Mouse (Mus musculus) T-helper 2 cell (primary cell): ENCODE data around the gene Gm28048.

Experiments
- in situ Hi-C: fragments of 300-600 bp; cut with MboI, MseI; formaldehyde crosslinking; loops from one replicate; pipeline ENCODE4 v1.15.1; 2025; ENCODE audit warnings: high pct_unique_total_duplicates

The Gm28048 gene

DNA sequence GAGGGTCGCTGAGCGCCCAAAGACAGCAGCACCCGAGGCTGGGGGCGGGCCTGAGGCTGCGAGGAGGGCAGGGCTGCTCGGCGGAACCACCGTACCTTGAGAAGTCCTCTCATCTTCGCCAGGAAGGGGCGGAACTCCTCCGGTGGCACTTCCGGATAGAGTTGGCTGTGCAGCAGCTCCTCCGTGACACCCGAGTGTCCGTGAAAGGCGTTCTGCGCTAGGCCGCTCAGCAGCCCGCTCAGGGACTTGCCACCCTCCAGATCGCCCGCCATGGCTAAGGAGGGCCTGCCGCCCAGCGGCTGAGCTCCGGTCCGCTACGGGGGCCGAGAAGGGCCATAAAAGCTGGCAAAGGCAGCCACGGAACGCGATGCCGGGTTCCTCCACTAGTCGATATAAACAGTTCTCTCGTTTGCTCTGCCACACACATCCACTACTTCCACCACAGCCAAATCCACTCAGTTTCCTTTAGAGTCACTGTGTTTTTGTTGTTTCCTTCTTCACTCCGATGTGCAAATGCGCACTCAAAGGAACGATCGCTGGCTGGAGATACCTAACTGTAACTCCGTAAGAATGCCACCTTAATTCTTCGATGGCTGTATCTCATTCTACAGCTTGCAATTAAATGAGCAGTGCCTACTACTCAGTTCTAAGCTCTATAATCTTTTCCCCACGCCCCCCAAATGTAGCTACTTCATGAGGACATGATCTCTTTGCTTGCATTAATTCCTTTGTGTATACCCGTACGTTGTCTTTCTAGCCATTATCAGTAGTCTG, at the start of gene Gm28048, which contains the start of gene Commd1:
Gene Gm28048 (minus strand): TSS at position 107 of the 774 bp plus-strand sequence.
Gene Commd1 (minus strand): TSS at position 399 of the 774 bp plus-strand sequence.
- in situ Hi-C loops = no loop called here

DNA sequence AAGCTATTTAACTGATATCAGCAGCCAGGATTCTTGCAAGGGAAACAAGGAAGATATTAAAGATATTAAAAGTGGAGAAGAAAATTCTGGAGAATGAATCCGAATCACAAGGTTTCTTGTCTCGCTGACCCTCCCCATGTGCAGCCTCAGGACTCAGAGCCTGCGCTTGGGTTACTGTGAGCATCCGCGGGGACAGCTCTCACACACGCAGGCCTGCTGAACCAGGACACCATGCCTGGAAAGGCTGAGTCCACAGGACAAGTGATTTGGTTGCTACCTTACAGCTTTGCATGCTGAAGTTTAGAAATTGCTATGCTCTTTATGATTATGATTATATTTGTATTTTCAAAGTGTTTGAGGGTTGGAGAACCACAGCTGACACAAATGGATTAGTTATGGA, 47.5 kb upstream of the Gm28048 start:
- in situ Hi-C loops = no loop called here

- in situ Hi-C loops = no loop called here
These were observed 47.1 kb upstream of the Gm28048 start for GRCm38 (mm10) chr11:23028957-23029356.

- in situ Hi-C loops = no loop called here
These were observed 42.3 kb upstream of the Gm28048 start for GRCm38 (mm10) chr11:23024169-23024568.

DNA sequence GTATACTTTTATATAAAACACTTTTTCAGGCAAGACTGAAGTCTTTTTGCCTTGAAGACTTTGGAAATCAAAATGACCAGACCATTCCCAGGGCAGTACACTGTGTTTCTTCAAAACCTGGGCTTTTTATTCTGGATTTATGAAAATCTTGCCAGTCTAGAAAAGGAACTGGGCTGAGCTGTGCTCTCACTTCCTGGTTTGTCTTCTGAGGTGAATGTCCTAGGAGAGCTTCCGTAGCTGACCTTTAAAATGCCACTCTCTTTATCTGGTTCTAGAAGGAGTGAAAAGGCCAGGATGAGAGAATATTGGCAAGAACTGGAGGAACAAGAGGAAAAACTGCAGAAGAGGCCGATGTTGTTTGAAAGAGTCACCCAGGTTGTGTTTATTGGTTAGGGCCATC, 41.3 kb upstream of the Gm28048 start:
- in situ Hi-C loops = no loop called here

DNA sequence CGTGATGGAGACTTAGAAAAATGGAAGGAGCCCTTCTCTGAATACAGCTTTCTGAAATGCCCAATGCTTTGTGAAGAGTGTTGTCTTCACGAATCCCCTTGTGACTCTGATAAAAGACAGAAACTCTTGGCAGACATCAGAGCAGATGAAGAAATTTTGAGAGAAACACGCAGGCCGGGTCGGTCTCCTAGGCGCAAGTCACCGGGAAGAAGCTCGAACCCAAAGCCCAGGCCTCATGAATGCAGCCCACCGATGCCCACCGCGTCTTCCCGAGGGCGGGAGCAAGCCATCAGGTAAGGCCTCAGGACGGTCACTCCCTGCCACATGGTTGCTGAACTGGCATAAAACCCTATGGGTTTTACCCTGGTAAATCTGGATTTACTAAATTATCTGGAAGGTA, 39.0 kb upstream of the Gm28048 start:
- in situ Hi-C loops = no loop called here

DNA sequence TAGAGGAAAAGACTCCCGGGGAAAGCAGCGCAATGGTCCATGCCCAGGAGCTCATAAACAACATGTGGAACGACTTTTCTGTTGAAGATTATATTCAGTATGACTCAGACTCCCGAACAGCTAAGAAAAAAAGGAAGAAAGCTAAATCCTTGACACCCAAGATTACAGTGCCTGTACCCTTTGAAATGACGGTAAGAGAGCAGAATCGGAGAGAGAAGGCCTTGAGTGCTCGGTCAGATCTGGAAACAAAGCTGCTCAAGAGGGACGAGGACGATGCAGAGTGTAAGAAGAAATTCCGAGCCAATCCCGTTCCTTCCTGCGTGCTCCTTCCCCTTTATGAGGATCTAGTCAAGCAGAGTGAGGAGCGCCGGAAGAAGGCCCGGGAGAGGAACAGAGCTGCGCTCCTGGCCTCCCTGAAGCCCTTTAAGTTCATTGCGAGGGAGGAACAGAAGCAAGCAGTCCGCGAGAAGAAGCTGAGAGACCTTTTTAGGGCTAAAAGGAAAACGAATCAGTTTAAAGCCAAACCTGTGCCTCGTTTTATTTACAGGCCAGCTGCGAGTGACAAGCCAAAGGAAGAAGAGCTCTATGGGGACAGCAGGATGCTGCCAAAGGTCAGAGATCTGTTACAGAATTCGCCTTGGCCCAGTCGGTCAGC, 38.4 kb upstream of the Gm28048 start:
- in situ Hi-C loops = no loop called here

- in situ Hi-C loops = loop anchor here (5.0 to 10.0 kb wide), 2 partner anchors 47 to 64 kb away; no protein-coding TSS in a partner anchor
These were observed 36.1 kb upstream of the Gm28048 start for GRCm38 (mm10) chr11:23017943-23018342.

- in situ Hi-C loops = loop anchor here (5.0 to 10.0 kb wide), 3 partner anchors 50 to 257 kb away; no protein-coding TSS in a partner anchor
These were observed 33.1 kb upstream of the Gm28048 start for GRCm38 (mm10) chr11:23014996-23015395.

DNA sequence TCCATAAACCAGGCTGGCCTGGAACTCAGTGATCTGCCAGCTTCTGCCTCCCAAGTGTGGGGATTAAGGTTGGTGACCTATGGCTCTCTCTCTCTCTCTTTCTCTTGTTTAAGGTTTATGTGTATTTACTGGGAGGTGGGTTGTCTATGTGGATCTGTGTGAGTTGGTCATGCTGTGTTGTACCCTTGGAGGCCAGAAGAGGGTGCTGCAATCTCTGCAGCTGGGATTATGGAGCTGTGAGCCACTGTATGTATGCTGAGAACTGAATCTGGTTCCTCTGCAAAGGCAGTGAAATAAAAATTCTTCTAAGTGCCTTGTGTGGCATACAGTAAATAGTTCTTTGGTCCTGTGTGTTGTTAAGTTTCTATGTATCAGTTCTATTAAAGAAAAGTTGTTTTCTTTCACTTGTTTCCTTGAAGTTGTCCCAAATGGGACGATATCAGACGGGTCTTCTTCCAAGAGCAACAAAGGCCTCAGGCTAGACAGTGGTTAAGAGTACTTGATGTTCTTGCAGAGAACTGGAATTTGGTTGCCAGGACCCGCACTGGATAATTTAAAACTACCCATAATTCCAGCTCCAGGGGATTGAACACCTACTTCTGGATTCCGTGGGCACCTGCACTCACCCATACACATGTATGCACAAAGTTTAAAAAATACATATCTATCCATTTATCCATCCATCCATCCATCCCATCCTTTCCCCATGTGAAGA, 31.8 kb upstream of the Gm28048 start:
- in situ Hi-C loops = loop anchor here (5.0 to 10.0 kb wide), 2 partner anchors 51 to 259 kb away; no protein-coding TSS in a partner anchor

DNA sequence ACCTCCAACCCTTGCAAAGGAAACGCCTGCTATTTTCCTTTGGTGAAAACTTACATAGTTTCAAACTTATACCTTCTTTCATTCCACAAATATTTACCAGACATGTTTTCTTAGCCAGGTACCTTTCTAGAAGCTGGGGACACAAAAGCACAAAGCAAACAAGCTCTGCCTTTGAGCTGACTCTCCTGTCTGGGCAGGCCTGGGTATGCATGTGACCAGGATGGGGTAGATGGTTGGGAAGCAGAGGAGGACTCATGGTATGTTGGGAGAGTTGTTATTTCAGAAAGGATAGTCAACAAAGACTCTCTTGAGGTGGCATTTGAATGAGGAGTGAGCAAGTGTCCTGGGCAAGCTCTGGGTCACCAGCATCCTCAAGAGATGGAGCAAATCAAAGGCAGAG, 31.2 kb upstream of the Gm28048 start:
- in situ Hi-C loops = loop anchor here (5.0 to 10.0 kb wide), 2 partner anchors 52 to 259 kb away; no protein-coding TSS in a partner anchor

GRCm38 (mm10) chr11:23008824-23009200, 26.9 kb upstream of the Gm28048 start:
- in situ Hi-C loops = loop anchor here (5.0 kb wide), 1 partner anchor 488 kb away; the partner anchor contains the start of gene Ahsa2

GRCm38 (mm10) chr11:23008181-23008823, 26.4 kb upstream of the Gm28048 start:
- in situ Hi-C loops = loop anchor here (5.0 kb wide), 1 partner anchor 489 kb away; the partner anchor contains the start of gene Ahsa2

DNA sequence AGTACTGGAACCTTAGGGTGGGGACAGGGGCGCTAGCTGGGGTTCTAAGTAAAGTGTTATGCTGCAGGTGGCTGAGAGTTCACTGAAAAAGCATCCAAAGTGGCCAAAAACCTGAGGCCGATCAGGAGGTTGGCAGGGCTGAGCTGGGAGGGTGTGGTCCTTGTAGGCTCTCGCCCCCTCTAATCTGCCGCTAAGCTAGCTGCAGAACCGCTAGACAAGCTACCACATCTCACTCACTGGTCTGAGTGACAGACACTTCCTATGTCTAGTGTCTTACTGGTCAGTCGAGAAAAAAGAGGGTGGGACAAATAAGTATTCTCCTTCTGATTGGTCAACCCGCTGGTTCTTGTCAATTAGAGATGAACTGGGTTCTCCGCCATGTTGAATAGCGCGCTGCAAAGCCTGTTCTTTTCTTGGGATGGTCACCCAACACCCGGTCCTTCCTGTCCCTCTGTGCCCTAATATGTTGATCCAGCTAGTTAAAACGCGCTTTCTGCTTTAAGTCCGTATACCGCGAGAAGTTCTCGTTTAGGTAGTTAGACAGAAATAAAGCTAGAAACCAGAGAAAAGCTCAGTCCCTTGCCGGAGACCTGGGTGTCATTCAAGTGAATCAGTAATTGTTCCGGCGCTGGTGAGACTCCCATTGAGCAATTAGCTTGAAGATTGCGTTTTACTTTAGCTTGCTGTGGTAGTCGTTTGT, 25.7 kb upstream of the Gm28048 start, which contains the start of gene Fam161a:
Gene Fam161a (plus strand): TSS at position 51 of the 700 bp plus-strand sequence.
- in situ Hi-C loops = loop anchor here (5.0 kb wide), 1 partner anchor 490 kb away; the partner anchor contains the start of gene Ahsa2

- in situ Hi-C loops = loop anchor here (5.0 kb wide), 1 partner anchor 490 kb away; the partner anchor contains the start of gene Ahsa2
These were observed 25.2 kb upstream of the Gm28048 start for GRCm38 (mm10) chr11:23007166-23007480.

GRCm38 (mm10) chr11:23005276-23005675, 23.4 kb upstream of the Gm28048 start:
- in situ Hi-C loops = loop anchor here (5.0 kb wide), 1 partner anchor 492 kb away; the partner anchor contains the start of gene Ahsa2

GRCm38 (mm10) chr11:22998308-22998707, 16.4 kb upstream of the Gm28048 start:
- in situ Hi-C loops = loop anchor here (5.0 kb wide), 1 partner anchor 289 kb away; no protein-coding TSS in a partner anchor

DNA sequence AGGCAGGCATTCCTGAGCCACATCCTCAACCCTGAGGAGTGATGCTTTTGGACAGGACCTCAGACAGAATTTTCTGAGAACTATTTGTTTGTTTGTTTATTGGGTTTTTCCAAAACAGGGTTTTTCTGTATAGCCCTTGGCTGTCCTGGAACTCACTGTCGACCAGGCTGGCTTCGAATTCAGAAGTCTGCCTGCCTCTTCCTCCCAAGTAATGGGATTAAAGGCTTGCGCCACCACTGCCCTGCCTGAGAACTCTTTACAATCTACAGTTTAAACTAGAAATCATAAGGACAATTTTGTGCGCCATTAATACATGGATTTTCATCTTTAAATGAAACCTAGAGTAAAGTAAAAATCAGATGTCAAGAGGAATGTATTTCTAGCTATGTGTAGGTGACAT, 13.6 kb upstream of the Gm28048 start:
- in situ Hi-C loops = loop anchor here (5.0 kb wide), 1 partner anchor 292 kb away; no protein-coding TSS in a partner anchor

DNA sequence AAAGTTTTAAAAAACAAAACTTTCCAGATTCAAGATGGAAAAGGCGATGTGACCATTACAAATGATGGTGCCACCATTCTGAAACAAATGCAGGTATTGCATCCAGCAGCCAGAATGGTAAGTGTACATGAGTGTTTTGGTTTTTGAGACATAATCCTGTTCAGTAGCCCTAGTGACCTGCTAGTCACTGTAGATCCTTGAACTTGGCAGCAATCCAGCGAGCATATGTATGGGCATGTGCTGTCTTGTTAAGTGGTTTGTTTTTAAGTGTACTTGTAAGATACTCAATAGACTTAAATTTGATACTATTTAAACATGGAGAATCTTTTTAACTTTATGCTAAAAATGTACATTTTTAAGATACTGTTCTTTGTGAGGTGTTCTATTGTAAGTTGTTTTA, 12.4 kb upstream of the Gm28048 start:
- in situ Hi-C loops = no loop called here

DNA sequence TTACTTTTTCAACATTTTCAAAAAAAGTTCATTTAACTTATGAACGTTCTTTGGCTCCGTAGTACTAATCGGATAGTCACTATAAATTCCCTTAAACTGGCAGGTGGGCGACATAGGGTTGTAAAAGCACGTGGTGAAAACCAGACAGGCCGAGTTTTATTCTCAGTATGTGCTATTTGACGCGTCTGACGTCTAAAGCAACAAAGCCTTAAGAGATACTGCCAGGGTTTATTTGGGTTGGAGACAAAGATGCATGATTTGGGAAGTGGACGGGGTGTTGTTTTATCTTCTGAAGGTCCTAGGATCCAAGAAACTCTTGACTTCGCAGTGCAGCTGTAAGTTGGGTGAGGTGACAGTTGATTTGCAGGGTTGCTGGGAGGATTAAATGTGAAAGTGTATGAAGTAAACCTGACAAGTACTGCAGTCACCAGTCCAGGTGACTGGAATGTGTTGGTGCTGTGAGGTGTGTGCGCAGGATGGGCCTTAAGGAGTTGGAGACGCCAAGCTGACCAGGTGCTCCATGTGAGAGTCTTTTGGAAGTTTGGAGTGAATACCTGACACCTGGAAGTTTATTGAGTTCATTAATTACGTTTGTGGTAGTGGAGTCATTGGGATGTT, 9.4 kb upstream of the Gm28048 start:
- in situ Hi-C loops = no loop called here
